Mouse (Mus musculus) T-cell, adult 2 months (primary cell): ENCODE results near the gene Camk2n1.
A peak's percentile ranks its signal among the peaks of the same experiment; 100 is the strongest.
"Not testable (repeated sequence)": the region's sequence is repeated elsewhere in the genome, so short reads cannot be mapped to it uniquely, and the experiment has no call there.

ENCODE experiments used
- DNase-seq: peaks from one replicate; pipeline ENCODE4 v3.0.0; 2022; ENCODE audit warnings: low spot score

Gene Camk2n1

GRCm38 (mm10) chr4:138453753-138454570 lies at the start of gene Camk2n1:
Gene Camk2n1 (plus strand): TSS chr4:138454314.
- DNase-seq = peak; percentile 26

DNA sequence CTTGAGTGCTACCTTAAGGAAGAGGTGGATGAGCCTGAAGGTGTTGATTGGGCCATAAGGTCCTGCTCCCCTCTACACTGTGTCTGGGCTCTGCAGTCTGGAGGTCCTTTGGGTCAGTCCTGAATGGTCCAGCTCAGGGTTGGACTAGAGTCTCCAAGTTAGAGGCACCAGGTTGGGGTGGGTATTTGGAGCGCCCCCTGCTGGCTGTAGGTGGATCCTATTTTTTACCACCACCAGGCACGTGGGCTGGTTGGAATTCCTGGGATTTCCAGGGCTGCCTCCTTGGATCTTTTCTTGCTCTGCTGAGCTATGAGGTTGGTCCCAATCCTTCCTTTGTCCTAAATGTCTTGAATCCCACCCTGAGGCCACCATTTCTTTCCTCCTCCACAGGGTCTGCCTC lies 49.3 kb upstream of the Camk2n1 start:
- DNase-seq = peak; percentile 16

DNA sequence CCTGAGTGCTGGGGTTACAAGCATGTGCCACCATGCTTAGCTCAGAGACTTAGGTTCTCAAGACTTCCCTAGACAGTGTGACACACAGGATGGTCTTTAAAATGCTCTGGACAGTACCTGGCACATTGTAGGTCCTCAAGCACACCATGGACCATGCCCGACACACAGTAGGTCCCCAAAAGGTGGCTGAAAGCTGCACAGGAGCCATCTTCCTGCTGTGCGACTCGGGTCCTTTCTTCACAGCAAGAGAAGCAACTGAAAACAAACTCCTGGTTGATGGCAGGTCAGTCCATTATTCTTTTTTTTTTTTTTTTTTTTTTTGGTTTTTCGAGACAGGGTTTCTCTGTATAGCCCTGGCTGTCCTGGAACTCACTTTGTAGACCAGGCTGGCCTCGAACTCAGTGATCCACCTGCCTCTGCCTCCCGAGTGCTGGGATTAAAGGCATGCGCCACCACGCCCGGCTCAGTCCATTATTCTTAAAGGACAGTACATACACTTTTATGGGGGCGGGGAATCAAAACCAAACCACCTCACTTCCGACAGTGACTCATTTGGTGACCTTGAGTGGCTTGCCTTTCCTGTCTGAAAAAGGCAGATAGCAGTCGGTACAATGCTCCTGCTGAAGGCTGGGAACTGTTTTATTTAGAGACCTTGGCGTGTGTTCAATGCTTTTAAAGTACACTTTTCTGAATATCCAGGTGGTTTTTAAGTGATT lies 46.5 kb upstream of the Camk2n1 start:
- no peak for DNase-seq

DNA sequence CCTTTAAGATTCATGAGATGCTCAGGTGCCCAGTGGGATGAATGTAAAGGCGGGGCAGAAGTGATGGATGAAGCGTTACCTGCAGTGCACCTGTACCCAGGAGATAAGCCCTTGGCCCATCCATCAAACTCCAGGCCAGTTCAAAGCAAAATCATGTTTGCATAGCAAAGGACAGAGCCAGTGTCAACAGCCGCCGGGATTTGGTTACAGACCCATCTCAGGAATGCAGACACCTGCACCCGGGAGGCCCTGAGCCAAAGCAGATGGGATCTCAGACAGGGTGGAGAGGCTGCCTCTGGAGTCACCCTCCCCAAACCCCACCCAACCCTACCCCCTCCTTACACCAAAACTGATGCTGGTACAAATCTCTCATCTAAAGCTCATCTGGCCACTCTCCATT lies 43.1 kb upstream of the Camk2n1 start:
- no peak for DNase-seq

- no peak for DNase-seq
These were observed 42.5 kb upstream of the Camk2n1 start for GRCm38 (mm10) chr4:138411504-138412121.

DNA sequence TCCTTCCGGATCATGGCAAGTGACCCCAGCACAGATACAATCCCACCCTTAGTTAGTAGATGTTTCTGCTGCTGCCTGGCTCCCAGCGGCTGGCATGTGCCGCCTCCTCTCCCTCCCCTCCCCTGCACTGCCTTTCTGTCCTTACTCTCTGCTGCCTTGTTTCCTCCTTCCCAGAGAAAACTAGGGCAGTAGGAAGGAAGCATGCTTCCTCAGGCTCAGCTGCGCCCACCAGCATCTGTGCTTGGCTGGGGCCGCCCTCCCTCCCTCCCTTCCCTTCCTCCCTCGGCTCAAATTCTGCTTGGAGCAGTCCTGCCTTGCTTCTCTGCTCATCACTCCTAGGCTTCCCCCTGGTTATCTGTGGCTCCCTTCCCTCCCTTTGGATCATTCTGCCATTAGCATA lies 39.4 kb upstream of the Camk2n1 start:
- no peak for DNase-seq

DNA sequence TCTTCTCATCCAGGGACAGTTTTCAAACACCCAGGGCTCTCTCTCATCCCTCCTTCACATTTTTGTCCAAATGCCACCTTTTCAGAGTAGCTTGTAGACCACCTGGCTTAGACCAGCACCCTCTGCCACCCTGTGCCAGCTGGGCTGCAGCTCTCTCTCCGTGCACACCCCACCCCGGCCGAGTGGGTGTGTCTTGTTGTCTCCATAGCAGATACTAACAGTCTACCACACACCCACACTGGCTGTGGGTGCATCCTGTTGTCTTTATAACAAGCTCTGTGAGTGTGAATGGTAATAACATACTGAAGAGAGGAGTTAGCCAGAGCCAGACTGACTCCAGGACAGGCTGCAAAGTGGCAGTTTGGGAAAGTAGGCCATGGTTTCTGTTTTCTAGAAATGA lies 38.1 kb upstream of the Camk2n1 start:
- DNase-seq = no peak

DNA sequence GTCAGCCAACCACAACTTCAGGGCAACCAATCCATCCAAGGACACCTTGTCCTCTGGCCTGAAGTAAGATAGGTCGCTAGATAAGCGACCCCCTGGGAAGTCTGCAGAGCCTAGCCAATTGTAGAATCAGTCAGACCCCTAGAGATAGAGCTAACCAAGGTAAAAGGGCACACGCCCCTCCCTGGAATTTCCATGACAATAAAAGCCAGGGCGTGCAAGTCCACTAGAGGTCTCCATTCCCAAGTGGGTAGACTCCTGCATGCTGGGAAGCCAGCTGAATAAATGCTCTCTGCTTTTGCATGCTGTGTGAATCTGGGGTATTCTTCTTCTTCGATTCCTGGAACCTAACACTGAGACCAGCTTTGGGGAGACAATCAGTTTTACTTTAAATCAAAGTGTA lies 37.7 kb upstream of the Camk2n1 start:
- no peak for DNase-seq

GRCm38 (mm10) chr4:138417882-138418281 lies 36.2 kb upstream of the Camk2n1 start:
- no peak for DNase-seq

- DNase-seq = no peak
These were observed 35.7 kb upstream of the Camk2n1 start for GRCm38 (mm10) chr4:138418340-138418957.

GRCm38 (mm10) chr4:138425028-138425427 lies 29.1 kb upstream of the Camk2n1 start:
- no peak for DNase-seq

- not testable (repeated sequence) for DNase-seq
These were observed 28.5 kb upstream of the Camk2n1 start for GRCm38 (mm10) chr4:138425604-138426003.

GRCm38 (mm10) chr4:138426778-138427705 lies 27.1 kb upstream of the Camk2n1 start:
- peak; percentile 43 for DNase-seq

- DNase-seq = no peak
These were observed 24.3 kb upstream of the Camk2n1 start for GRCm38 (mm10) chr4:138429778-138430177.

DNA sequence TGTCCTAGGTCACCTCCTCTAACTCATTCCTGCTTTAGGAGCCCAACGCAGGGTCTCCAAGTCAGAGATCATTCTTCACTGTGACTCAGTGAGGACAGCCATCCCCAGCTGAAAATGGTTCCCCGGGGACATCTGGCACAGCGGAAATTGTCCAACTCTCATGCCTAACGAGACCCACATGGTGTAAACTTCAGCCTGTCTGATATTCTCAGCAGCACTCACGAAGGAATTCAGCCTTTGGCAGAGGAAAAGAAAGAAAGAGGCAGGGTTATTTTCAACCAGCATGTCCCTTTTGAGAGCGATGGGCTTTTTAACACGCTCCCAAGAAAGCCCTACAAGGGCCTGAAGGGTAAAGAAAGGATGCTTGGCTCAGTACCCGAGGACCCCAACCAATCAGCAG lies 22.8 kb upstream of the Camk2n1 start:
- no peak for DNase-seq

GRCm38 (mm10) chr4:138434347-138435316 lies 19.5 kb upstream of the Camk2n1 start, which contains the start of gene Mul1:
Gene Mul1 (plus strand): TSS chr4:138434671.
- DNase-seq = peak; percentile 95

DNA sequence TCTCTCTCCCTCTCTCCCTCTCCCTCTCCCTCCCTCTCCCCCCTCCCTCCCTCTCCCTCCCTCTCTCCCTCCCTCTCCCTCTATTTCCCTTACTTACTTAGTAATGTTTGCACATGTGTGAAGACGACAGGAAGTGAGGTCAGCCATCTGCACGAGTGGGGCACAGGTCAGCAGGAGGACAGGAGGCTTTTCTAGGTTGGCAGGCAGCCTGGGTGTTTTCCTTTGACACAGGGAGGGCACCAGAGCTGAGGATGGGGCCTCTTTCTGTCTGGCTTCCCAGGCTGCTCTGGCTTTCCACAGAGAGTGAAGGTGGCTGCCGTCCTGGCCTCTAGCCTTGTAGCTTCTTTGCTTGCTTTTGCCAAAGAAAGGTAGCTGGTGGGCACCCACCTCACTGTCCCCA lies 14.1 kb upstream of the Camk2n1 start:
- no peak for DNase-seq

GRCm38 (mm10) chr4:138444941-138445340 lies 9.2 kb upstream of the Camk2n1 start:
- DNase-seq = no peak

DNA sequence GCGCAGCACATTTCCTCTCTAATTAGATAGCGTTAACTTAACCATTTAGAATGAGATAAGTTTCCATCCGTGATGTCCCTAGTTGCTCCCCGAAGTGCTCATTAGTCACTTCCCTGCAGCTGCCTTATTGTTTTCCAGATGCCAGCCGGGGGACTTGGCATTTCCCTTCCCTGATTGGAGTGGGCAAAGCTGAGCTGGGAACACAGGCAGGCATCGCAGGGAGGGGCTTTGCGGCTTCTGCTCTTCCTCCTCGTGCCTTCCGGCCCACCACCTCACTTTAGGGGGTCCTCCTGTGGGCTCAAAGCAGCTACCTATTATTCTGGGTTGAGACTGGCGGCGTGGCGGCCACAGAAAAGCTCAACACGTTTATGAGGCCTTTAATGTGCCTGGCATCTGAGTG lies 7.1 kb upstream of the Camk2n1 start:
- DNase-seq = no peak

DNA sequence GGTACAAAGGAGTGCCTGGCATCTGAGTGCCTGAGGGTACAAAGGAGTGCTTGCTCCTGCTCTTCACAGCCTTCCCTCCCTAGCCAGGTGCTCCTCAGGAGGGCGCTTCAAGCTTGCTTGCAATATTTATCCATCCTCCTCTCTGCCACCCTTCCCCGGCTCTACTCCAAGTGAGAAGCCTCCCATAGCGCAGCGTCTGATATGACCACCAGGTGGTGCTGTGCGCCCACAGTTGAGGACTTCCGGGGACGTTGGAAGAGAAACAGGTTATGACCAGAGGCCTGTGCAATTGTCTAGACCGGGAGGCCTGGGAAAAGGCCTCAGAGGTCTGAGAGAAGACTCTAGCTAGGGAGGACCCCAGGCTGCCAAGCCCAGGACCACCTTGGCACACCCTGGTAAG lies 6.7 kb upstream of the Camk2n1 start:
- DNase-seq = peak; percentile 83
